Mouse (Mus musculus): ENCODE measurements around the gene Fbxo46. TPM values are rescaled to one million over a fixed set of nuclear protein-coding genes. Genes with fewer than 3 reads are reported as not detected.
"Not testable (repeated sequence)": the region's sequence is repeated elsewhere in the genome, so short reads cannot be mapped to it uniquely, and the experiment has no call there.

Fbxo46 gene
- total RNA-seq (2015; ENCODE audit: low replicate concordance) (4.7 and 5.0 TPM in 2 replicates), total RNA-seq (2017; ENCODE audit: low replicate concordance) (6.3 and 7.3 TPM in 2 replicates)

DNA sequence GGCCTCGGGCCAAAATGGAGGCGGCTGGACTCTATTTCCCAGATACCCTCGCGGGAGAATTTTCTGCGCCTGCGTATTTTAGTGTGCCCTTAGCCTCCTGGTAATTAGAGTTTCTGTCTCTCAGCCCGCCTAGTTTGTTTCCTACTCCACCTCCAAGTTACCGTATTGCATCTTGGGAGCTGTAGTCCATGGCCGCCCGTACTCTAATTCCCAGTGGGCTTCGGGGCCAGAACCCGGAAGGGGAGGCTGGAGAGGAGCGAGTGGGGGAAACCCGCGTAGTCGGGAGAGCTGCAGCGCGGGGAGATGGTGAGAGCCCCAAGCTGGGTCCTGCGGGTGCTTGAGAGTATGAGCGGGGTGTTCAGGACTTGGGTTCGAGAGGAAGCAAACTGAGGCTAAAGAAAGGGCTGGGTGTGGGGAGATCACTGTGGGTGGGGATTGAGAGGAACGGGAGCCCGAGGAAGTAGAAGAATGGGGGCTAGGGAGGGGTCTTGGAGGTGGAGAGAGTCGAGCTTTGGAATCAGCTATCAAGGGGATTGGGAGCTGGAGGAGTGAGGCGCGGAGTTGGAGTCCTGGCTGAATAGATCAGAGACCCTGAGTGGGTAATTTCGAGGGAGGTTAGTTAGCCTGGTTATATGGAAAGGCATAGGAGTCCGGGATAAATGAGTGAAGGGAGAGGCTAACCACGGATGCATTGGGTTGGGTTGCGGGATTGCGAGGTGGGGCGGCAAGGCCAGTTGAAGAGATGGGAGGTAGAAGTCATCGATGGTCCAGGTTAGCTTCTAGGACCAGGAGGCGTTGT lies at the start of gene Fbxo46:
TSS of gene Fbxo46 (plus strand) at position 229 of the 799 bp plus-strand sequence.
- peak; percentile 99 for ATAC-seq (replicated peaks; ENCODE audit: low FRiP score, poor library complexity, severe bottlenecking)

DNA sequence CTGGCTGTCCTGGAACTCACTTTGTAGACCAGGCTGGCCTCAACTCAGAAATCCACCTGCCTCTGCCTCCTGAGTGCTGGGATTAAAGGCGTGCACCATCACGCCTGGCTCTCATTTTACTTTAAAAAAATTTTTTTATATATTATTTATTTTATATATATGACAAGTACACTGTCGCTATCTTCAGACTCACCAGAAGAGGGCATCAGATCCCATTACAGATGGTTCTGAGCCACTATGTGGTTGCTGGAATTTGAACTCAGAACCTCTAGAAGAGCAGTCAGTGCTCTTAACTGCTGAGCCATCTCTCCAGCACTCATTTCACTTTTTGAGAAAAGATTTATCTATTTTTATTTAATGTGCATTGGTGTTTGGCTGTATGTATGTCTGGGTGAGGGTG lies 48.6 kb upstream of the Fbxo46 start:
- ATAC-seq (replicated peaks; ENCODE audit: low FRiP score, poor library complexity, severe bottlenecking) = not testable (repeated sequence)

DNA sequence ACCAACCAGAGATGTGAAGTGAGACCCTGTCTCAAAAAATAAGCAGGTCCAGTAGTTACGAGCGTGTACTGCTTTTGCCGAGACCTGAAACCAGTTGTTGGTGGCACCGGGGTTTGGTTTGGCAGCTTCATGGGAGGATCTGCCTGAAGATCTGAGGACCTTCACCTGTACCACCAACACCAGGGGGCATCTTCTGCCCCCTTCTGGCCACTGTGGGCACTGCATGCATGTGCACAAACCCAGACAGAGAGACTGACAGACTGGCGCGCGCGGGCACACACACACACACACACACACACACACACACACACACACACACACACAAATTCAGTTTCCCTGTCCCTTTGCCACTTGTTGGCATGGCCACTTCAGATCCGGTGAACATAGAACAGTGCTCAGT lies 46.2 kb upstream of the Fbxo46 start:
- ATAC-seq (replicated peaks; ENCODE audit: low FRiP score, poor library complexity, severe bottlenecking) = no peak

DNA sequence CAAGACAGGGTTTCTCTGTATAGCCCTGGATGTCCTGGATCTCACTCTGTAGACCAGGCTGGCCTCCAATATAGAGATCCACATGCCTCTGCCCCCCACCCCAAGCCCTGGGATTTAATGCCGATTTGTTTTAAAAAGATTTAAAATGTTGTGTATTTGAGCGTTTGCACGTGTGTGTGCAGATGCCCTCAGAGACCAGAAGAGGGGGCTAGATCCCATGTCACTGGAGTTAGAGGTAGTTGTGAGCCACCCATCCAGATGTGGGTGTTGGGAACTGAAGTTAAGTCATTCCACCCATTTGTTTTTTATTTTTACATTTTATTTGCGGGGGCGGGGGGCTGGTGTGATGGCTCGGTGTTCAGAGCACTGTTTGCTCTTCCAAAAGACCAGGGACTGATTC lies 45.2 kb upstream of the Fbxo46 start:
- ATAC-seq (replicated peaks; ENCODE audit: low FRiP score, poor library complexity, severe bottlenecking) = no peak

DNA sequence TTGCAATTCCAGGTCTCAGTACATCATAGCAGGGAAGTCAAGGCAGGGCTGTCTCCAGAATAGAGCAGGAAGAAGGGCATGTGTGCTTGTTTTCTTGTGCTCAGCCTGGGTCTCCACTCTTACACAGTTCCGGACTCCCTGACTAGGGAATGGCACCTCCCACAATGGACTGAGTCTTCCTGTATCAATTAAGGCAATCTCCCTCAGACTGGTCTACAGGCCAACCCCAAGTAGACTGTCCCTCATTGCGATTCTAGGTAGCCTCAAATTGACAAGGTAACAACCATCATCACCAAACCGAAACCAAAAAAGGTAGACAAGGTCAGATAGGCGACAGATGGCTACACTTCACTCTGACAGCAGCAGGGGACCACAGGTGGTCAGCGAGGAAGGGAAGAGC lies 44.4 kb upstream of the Fbxo46 start:
- ATAC-seq (replicated peaks; ENCODE audit: low FRiP score, poor library complexity, severe bottlenecking) = no peak

DNA sequence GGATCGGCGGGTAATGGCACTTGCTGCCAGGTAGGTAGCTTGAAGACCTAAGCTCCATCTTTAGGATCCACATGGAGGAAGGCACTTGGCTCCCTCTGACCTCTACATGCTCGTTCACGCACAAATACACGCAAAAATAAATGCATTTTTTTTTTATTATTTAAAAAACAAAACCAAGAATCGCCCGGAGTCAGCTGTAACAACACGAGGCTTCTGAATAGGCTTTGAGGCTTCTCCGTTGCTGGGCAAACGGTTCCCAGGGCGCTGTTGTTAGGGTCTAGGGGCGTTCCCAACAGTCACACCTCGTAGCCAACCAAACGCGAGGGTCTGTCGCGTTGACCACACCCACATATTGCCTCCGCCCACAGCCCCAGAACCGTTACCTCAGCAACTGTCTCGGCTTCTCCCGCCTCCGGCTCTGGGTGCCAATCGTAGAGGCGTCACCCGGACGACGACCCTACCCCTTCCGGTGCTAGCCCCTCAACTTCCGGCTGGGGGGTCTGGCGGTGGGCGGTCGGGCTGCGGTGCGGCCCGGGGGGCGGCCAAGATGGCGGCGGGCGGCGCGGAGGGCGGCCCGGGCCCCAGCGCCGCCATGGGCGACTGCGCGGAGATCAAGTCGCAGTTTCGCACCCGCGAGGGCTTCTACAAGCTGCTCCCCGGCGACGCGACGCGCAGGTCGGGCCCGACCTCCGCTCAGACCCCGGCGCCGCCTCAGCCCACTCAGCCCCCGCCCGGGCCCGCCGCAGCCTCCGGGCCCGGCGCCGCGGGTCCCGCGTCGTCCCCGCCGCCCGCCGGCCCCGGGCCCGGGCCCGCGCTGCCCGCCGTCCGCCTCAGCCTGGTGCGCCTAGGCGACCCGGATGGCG lies 43.7 kb upstream of the Fbxo46 start, which contains the start of gene Dmwd:
TSS of gene Dmwd (plus strand) at position 505 of the 863 bp plus-strand sequence.
- ATAC-seq (replicated peaks; ENCODE audit: low FRiP score, poor library complexity, severe bottlenecking) = peak; percentile 89

DNA sequence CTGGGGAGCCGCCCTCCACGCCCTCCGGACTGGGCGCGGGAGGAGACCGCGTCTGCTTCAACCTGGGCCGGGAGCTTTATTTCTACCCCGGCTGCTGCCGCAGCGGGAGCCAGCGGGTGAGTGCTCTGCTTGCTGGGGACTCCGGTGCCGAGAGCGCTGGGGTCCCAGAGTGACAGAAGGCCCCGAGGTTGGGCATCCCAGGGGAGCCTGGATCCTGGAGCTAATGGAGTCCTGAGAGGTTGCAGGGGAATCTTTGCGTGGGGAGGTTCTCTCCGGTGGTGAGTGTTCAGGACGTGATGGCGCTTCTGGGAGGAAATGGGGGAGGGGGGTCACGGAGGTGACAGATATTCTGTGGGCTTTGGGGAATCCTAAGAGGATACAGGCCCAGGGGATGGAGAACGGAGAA lies 43.1 kb upstream of the Fbxo46 start:
- ATAC-seq (replicated peaks; ENCODE audit: low FRiP score, poor library complexity, severe bottlenecking) = peak; percentile 65

DNA sequence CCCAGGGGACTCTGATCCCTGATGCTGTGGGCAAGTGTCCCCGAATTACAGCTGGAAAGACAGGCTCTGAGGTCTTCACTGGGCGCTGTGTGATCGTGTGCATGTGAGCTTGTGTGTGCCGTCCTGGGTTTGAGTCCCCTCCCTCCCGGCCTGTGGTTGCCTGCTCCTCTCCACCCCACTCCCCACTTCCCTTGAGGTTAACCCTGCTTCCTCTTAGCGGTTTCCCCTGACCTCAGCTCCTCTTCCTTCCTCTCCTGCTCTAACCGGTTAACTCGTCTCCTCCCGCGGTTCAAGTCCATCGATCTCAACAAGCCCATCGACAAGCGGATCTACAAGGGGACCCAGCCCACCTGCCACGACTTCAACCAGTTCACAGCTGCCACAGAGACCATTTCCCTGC lies 41.9 kb upstream of the Fbxo46 start:
- no peak for ATAC-seq (replicated peaks; ENCODE audit: low FRiP score, poor library complexity, severe bottlenecking)

DNA sequence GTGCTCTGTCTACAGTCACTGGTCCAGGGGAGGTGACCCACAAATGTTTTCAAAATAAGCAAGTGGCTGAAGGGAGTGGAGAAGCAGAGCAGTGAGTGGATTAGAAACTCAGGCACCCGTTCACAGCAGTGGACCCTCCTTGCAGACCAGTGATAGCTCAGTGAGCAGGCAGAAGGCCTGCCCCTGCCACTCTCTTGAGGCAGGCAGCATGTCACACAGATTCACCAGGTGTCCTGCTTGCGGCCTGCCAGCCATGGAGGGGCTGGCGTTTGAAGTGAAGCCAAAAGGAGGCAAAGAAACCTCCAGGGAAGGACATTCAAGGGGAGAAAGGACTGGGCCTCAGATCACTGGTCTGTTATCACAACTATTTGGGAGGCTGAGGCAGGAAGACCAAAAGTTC lies 40.9 kb upstream of the Fbxo46 start:
- ATAC-seq (replicated peaks; ENCODE audit: low FRiP score, poor library complexity, severe bottlenecking) = no peak

DNA sequence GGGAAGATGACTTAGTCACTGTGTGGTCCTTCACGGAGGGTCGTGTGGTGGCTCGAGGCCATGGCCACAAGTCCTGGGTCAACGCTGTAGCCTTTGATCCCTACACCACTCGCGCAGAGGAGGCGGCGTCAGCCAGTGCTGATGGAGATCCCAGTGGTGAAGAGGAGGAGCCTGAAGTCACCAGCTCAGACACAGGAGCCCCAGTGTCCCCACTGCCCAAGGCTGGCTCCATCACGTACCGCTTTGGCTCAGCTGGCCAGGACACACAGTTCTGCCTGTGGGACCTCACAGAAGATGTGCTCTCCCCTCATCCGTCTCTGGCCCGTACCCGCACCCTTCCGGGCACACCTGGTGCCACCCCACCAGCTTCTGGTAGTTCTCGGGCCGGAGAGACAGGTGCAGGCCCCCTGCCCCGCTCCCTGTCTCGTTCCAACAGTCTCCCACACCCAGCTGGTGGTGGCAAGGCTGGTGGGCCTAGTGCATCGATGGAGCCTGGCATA lies 39.2 kb upstream of the Fbxo46 start:
- no peak for ATAC-seq (replicated peaks; ENCODE audit: low FRiP score, poor library complexity, severe bottlenecking)

DNA sequence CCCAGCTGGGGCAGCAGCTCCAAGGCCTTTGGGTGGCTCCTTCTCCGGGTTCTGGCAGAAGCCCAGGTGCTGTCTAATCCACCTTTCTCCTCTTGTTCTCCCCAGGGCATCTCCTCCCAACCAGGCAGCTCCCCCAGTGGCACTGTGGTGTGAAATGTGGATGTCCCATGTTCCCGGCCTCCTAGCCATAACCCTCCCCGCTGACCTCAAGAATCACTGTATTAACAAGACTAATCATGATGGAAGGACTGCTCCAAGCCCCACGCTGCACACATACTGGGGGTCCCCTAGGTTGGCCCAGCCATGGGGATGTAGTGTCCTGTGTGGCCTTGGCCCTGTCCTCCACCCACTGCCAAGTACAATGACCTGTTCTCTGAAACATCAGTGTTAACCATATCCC lies 37.5 kb upstream of the Fbxo46 start:
- no peak for ATAC-seq (replicated peaks; ENCODE audit: low FRiP score, poor library complexity, severe bottlenecking)

DNA sequence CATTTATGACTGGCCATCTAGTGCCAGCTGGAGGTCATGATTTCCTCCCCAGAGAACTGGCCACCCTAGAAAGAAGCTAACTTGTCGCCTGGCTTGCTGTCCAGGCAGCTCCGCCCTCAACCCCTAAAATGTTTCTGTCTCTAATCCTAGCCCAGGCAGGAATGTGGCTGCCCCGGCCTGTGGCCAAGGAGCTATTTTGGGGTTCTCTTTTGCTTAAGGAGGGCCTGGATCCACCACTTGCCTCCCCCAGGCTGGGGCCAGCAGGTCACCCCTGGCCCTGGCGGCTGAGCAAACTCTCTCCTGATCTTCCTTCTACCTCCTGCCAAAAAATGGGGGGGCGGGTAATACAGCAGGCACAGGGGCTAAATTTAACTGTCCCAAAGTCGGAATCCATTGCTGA lies 36.6 kb upstream of the Fbxo46 start:
- ATAC-seq (replicated peaks; ENCODE audit: low FRiP score, poor library complexity, severe bottlenecking) = no peak

DNA sequence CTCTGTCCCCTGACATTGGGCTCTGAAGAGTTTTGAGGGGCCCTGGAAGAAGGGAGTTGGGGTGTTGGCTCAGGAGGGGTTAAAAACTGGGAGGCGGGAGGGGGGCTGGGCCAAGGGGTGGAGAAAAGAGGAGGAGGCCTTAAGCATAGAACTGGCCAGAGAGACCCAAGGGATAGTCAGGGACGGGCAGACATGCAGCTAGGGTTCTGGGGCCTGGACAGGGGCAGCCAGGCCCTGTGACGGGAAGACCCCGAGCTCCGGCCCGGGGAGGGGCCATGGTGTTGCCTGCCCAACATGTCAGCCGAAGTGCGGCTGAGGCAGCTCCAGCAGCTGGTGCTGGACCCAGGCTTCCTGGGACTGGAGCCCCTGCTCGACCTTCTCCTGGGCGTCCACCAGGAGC lies 36.0 kb upstream of the Fbxo46 start, which contains the start of gene Dmpk:
TSS of gene Dmpk (plus strand) at position 149 of the 400 bp plus-strand sequence.
- no peak for ATAC-seq (replicated peaks; ENCODE audit: low FRiP score, poor library complexity, severe bottlenecking)

DNA sequence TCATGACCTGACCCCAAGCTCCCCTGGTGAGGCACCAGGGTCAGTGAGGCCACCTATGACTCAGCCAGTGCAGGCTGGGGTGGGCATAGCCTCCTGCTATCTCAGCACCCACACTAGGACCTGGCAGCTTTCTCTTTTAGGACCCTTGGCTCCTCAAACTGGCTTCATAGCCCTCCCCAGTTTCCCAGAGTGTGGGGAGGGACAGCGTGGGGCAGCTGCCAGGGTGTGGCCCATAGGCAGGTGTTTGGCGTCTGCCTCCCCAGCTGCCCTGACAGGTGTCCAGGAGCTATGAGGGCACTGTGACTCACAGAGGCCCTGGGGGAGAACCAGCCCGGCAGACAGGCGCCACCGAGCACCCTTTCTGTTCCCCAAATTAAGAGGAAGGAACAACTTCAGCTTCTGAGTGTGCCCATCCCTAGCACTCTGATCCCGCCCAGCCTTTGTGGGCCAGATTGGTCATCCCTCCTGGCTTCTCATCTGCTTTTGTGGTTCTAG lies 35.3 kb upstream of the Fbxo46 start:
- ATAC-seq (replicated peaks; ENCODE audit: low FRiP score, poor library complexity, severe bottlenecking) = no peak

DNA sequence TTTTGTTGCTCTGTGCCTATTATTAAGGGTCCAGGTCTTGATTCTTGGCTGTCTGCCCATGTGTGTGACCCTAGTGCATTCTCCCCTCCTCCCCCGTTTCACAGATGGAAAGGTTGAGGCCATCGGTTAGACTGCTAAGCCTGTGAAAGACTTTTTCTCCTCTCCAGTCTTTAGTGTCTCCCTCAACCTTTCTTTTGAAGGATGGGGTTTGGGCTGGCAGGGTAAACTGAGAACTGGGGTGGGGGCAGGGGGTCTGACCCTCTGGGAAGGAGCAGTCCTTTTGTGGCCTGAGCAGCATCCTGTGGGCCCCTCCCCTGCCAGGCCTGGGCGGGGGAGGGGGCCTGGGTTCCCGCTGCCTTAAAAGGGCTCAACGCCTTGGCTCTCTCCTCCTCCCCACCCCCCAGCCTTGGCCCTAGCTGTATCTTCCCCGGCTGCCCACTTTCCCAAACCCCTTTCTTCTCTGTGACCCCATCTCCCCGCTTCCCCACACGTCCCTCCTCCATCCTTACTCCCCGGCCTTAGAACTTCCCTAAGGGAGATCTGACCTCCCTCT lies 34.7 kb upstream of the Fbxo46 start:
- no peak for ATAC-seq (replicated peaks; ENCODE audit: low FRiP score, poor library complexity, severe bottlenecking)

DNA sequence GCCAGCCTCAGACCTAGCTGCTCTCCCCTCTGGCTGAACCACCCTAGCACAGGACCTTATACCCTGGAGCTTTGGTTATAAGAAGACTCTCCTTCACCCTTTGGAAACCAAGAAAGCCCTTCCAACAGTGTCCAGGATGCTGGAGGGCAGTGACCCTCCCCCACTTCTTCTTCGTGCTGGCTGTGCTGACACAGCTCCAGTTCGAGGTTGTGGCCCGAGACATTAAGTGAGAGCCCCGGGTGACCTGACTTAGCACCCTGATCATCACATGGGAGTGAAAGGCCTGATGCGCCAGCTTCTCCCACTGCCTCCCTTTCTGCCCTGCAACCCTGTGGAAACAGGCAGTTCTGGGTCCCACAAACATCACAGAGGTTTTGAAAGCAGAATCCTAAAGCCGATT lies 34.2 kb upstream of the Fbxo46 start:
- ATAC-seq (replicated peaks; ENCODE audit: low FRiP score, poor library complexity, severe bottlenecking) = no peak

DNA sequence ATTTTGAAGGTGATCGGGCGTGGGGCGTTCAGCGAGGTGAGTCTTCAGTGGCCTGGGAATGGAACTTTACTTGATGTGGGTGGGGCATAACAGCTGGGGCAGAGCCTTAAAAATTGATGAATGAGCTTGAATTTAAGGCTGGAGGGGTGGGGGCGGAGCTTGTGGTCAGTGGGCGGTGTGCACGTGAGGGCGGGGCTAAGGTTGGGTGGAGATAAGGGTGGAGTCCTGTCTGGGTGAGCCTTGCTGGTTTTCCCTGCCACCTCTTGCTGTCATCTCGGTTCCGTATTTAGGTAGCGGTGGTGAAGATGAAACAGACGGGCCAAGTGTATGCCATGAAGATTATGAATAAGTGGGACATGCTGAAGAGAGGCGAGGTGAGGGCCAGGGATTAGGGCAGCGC lies 33.6 kb upstream of the Fbxo46 start:
- peak; percentile 84 for ATAC-seq (replicated peaks; ENCODE audit: low FRiP score, poor library complexity, severe bottlenecking)

DNA sequence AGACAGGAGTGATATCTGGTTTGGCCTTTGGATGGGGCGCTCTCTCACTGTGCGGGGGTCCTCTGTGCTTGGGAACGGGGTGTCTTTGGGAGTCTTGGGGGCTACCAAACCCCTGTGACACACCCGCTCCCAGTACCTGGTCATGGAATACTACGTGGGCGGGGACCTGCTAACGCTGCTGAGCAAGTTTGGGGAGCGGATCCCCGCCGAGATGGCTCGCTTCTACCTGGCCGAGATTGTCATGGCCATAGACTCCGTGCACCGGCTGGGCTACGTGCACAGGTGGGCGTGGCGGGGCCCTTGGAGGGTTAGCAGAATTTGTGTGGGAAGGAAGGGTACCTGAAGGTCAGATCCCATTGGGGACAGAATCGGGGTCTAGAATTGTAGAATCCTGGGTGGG lies 32.9 kb upstream of the Fbxo46 start:
- ATAC-seq (replicated peaks; ENCODE audit: low FRiP score, poor library complexity, severe bottlenecking) = no peak

DNA sequence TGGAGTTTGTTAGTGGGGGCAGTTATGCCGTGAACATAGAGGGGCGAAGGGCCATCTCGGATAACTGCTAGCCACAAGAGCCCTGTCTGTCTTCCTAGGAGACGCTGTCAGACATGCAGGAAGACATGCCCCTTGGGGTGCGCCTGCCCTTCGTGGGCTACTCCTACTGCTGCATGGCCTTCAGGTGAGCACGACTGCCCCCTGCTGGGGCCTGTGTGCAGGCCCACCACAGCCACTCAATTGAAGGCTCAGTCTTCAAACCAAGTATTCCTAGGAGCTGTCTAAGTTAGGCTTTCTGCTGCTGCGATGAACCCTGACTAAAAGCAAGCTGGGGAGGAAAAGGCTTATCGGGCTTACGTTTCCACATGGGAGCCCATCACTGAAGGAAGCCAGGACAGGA lies 30.8 kb upstream of the Fbxo46 start:
- peak; percentile 42 for ATAC-seq (replicated peaks; ENCODE audit: low FRiP score, poor library complexity, severe bottlenecking)

DNA sequence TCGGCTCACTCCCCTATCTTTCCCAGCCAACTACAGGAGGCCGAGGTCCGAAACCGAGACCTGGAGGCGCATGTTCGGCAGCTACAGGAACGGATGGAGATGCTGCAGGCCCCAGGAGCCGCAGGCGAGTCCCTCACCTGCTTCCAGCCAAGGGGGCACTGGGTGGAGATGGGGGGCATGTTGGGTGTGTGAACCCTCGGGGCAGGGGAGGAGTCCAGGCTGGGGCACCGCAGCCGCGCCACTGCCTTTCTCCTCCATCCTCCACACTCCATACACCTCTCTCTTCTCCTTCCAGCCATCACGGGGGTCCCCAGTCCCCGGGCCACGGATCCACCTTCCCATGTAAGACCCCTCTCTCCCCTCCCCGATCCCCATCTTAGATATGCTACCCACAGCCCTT lies 27.7 kb upstream of the Fbxo46 start:
- no peak for ATAC-seq (replicated peaks; ENCODE audit: low FRiP score, poor library complexity, severe bottlenecking)

All from erythroid progenitor cell, adult 5-6 weeks (primary cell).